Mouse (Mus musculus): ENCODE measurements around the gene Dlx3.

- TF ChIP-seq EP300 (IDR thresholded peaks at IDR 0.05; ENCODE audit: low read depth) (no peak), CTCF (IDR thresholded peaks at IDR 0.05; ENCODE audit: low read depth) (no peak)
These were observed 25.1 kb downstream of the Dlx3 start for GRCm38 (mm10) chr11:95144946-95145483.

All from liver, embryonic 14.5 days (tissue).